Mouse (Mus musculus): ENCODE data around the gene Gabpb1.

The Gabpb1 gene

DNA sequence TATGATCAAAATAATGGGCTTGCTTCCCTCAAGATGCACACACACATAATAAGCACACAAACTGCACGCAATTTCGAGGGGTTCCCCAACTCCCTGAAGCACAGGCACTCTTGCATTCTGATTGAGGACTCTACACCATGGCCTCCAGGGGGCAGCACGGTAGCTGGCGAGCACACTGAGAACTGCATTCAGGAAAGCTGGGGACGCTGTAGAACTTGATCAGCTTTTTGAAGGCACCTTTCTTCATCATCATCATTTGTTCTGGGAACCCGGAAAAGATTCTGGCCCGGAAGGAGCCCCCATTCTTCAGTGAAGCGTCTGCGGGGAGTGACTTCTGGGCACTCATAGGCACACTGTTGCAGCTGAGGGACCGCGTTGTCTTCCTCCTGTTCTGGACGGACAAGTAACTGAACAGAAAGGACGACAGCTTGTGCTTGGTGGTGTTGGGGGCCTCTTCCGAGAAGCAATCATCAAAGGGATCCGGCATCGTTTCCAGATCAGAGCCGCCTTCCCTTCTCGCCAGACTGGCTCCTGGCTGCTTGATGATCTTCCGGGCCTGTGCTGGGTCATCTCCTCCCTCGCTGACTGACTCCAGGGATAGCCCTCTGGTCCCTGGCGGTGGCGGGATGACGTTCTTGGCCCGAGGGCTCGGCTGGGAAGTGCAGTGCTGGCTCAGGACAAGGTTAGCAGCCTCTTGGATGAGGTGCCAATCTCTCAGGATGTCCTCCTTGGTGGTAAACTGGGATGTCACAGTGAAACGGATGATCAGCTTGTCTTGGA lies 82.1 kb downstream of the Gabpb1 start:
- DNase-seq (ENCODE audit: low spot score in 2 of 2): peak; percentile 27 to 67

- DNase-seq (ENCODE audit: low spot score in 2 of 2): no peak
Measured at GRCm38 (mm10) chr2:126591304-126591703, 84.8 kb downstream of the Gabpb1 start.

DNA sequence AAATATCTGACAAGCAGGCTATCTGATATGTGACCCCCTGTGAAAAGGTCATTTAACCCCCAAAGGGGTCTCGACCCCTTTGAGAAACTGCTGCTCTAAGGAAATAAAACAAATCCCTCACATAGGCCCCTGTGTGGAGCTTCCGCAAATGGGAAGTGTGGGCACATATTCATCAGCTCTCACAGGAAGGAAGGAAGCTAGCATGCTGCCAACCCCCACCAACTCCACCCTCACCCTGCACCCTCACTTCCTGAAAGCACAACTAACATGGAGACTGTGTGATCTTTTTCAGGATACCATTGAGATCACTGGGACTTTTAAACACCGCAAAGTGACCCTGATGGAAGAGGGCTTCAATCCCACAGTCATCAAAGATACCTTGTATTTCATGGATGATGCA lies 88.7 kb downstream of the Gabpb1 start:
- DNase-seq (ENCODE audit: low spot score in 2 of 2): no peak

DNA sequence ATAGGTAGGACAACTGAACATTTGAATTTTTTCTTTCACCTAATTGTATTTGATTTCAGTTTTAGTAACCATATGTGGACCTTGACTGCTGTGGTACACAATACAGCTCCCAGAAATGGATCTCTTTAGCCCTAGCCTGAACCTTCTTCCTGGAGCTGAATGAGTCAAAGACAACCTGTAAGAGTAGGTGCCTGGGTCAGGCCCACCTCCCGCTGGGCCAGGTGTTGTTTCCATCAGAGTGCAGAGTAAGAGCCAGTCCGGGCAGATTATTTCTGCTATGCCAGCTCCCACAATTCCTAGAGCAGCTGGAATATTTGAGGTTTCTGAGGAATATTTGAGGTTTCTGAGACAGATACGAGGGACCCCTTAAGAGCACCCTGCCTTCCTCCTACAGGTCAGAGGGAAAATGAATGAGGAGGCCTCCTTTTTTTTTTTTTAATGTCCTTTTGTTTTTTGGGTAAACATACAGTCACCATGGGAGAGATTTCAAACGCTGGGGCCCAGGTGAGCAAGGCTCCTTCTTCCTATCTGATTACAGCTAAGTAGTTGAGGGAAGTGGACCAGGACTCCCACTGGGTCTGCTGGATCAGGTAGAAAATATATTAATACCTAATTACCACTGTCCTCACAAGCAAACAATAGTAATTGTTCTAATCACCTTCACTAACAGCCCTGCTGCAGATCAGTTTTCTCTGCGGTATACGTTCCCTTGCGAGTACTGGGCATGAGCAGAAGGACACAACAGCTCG lies 91.3 kb downstream of the Gabpb1 start:
- no peak for DNase-seq (ENCODE audit: low spot score in 2 of 2)

GRCm38 (mm10) chr2:126583960-126584359 lies 92.2 kb downstream of the Gabpb1 start:
- DNase-seq (ENCODE audit: low spot score in 2 of 2): no peak

GRCm38 (mm10) chr2:126579282-126579681 lies 96.9 kb downstream of the Gabpb1 start:
- DNase-seq (ENCODE audit: low spot score in 2 of 2): no peak

Data from urinary bladder, postnatal 4 days (tissue).